ENCODE assay signal across 8 mouse cellular contexts in the genomic region with DNA sequence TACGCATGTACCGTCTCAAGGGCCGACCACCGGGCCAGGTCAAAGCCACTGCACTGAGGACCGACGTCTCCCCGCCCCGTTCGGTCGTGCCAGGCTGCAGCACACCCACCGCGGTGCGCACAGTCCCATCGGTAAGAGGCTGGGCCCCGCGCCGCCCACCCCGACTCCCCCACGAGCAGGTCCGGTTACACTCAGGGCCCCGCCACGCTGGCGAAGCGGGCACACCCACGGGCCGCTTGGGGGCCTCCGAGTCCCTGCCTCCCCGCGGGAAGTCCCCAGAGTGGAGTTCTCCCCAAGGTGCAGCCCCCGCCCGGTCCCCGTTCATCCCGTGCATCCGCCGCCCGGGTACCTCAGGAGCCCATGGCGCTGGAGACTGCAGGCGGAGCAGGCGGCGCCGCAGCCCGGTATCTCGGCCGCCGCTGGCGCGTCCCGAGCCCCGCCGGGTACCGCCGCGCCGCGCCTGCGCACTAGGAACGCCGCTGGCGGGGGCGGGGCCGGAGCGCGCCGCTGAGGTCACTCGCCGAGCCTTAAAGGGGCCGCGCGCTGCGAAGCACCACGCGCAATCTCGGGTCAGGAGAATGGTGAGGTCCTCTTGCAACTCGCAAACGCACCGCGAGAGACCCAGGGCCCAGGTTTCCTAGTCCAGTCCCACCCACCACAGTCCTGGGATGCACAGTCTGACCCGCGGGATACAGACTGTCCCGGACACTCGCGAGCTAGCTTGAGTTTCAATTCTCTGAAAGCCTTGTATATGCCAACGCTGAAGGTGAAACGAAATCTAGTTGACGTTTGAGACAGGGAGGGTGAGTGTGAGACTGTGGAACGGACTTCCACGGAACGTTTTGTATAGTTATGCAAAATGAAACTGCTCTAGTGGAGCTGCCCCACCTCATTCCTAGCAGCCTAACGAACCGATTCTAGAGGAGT. TPM values are rescaled to one million over a fixed set of nuclear protein-coding genes. Genes with fewer than 3 reads are reported as not detected.
A peak's percentile ranks its signal among the peaks of the same experiment; 100 is the strongest.
DNase-seq lines count a peak whose midpoint lies in the region; ATAC-seq lines count a peak whose summit lies in the region.

Gene Tmem184b, minus strand, starts transcription at position 734 of the 927 bp plus-strand sequence.

- DNase-seq in CD4-positive helper T cell, adult 2 months (ENCODE audit: low read depth, low spot score): peak; percentile 89
- peak; percentile 59 for DNase-seq in brain, embryonic 18.5 days (ENCODE audit: low read depth, low spot score)
- peak; percentile 86 for DNase-seq in liver
- DNase-seq in spleen, postnatal 36 days (ENCODE audit: low spot score in 2 of 2): peak; percentile 82 to 83

- peak within 1 kb of the TSS; percentile 80 for H3K27ac ChIP-seq in heart, embryonic 11.5 days (ENCODE audit: low read depth, low read length)
- peak within 1 kb of the TSS; percentile 70 for H3K27ac ChIP-seq in kidney, embryonic 16.5 days (ENCODE audit: low read length)

- H3K4me3 ChIP-seq in erythroblast, embryonic 14.5 days (replicated peaks): peak within 1 kb of the TSS; percentile 62
- peak within 1 kb of the TSS; percentile 82 for H3K4me3 ChIP-seq in heart, embryonic 11.5 days (ENCODE audit: low read depth, low read length)
- peak within 1 kb of the TSS; percentile 79 for H3K4me3 ChIP-seq in kidney, embryonic 16.5 days (ENCODE audit: low read length)

- H3K4me2 ChIP-seq in heart, embryonic 11.5 days: peak within 1 kb of the TSS; percentile 88
- H3K4me2 ChIP-seq in kidney, embryonic 16.5 days (replicated peaks; ENCODE audit: low read depth, low read length): peak within 1 kb of the TSS; percentile 87

- under 1% methylated on average over 82 of the region's 90 CpGs for WGBS in heart, embryonic 11.5 days (ENCODE audit: insufficient replicate concordance)
- under 1% methylated on average over 89 of the region's 90 CpGs for WGBS in kidney, embryonic 16.5 days

- peaks cover 16% of the 10 kb centered on the region for H3K27me3 ChIP-seq in erythroblast, embryonic 14.5 days (ENCODE audit: control insufficient read depth)
- no peaks in the 10 kb centered on the region for H3K27me3 ChIP-seq in heart, embryonic 11.5 days (ENCODE audit: control insufficient read depth, insufficient read depth, low read length)
- H3K27me3 ChIP-seq in kidney, embryonic 16.5 days (ENCODE audit: insufficient read depth, low read length): no peaks in the 10 kb centered on the region

- no peaks in the 10 kb centered on the region for H3K36me3 ChIP-seq in erythroblast, embryonic 14.5 days (ENCODE audit: control insufficient read depth)
- H3K36me3 ChIP-seq in heart, embryonic 11.5 days (ENCODE audit: control insufficient read depth, insufficient read depth, low read length): 0 out of 2 replicates have a peak, but pooled peaks cover 1% of the 10 kb centered on the region
- H3K36me3 ChIP-seq in kidney, embryonic 16.5 days (ENCODE audit: insufficient read depth, low read length): no peaks in the 10 kb centered on the region

- peak within 1 kb of the TSS; percentile 92 for H3K9ac ChIP-seq in heart, embryonic 11.5 days (ENCODE audit: low read depth, low read length)
- peak within 1 kb of the TSS; percentile 86 for H3K9ac ChIP-seq in kidney, embryonic 16.5 days (replicated peaks; ENCODE audit: low read length)

- peak; percentile 79 for ATAC-seq in heart, embryonic 11.5 days (replicated peaks; ENCODE audit: insufficient number of reproducible peaks, low FRiP score, low TSS enrichment)
- peak; percentile 88 for ATAC-seq in kidney, embryonic 16.5 days (ENCODE audit: low FRiP score, low TSS enrichment)
- ATAC-seq in monocyte, adult 5-6 weeks (replicated peaks; ENCODE audit: insufficient number of reproducible peaks, low FRiP score, low TSS enrichment, poor library complexity, severe bottlenecking): peak; percentile 45

- H3K4me1 ChIP-seq in erythroblast, embryonic 14.5 days (ENCODE audit: control insufficient read depth): peaks cover 22% of the 10 kb centered on the region
- H3K4me1 ChIP-seq in heart, embryonic 11.5 days (ENCODE audit: control insufficient read depth, insufficient read depth, low read length): peaks cover 32% of the 10 kb centered on the region
- H3K4me1 ChIP-seq in kidney, embryonic 16.5 days (ENCODE audit: insufficient read depth, low read length): peaks cover 40% of the 10 kb centered on the region

- H3K9me3 ChIP-seq in erythroblast, embryonic 14.5 days (ENCODE audit: control insufficient read depth, low read length): no peaks in the 10 kb centered on the region
- H3K9me3 ChIP-seq in heart, embryonic 11.5 days (replicated peaks; ENCODE audit: control insufficient read depth, low read length): no peaks in the 10 kb centered on the region
- H3K9me3 ChIP-seq in kidney, embryonic 16.5 days (ENCODE audit: low read length): no peaks in the 10 kb centered on the region

RNA-seq across cellular contexts. Expression of gene Tmem184b, which starts in this region (rescaled TPM):
- polyA plus RNA-seq in erythroblast, embryonic 14.5 days (2012): 0.44 and 0.51 TPM in 2 replicates
- polyA plus RNA-seq in heart, embryonic 11.5 days (2014; fragmentation: Nextera tagmentation; extraction: Ambion mirVana): 55.0 and 56.5 TPM in 2 replicates
- polyA plus RNA-seq in kidney, embryonic 16.5 days (2015; fragmentation: Nextera tagmentation; extraction: Ambion mirVana): 75.0 and 80.5 TPM in 2 replicates
- 10.6 to 25.9 TPM (median 19.9 TPM) in 3 replicates for total RNA-seq in monocyte, adult 5-6 weeks (2017)

Comparison
In these comparisons a context has a peak if more than half of its experiments do, and no peak if none do; other contexts are left out.
1. Peak in every context shown above with its lines: DNase-seq, ATAC-seq, H3K4me3 ChIP-seq and H3K27ac ChIP-seq.
2. RNA of gene Tmem184b (polyA plus RNA-seq): 75.0 to 80.5 TPM in kidney, embryonic 16.5 days and 55.0 to 56.5 TPM in heart, embryonic 11.5 days; 0.44 to 0.51 TPM in erythroblast, embryonic 14.5 days; every median in the first group is over 10 times any median in the second.